Mouse (Mus musculus) CH12F3 (cell line): ENCODE measurements around the gene Lhx3.

ENCODE experiments used
- in situ Hi-C: fragments of 300-500 bp; cut with MboI; formaldehyde crosslinking; loops from 2 replicates; pipeline ENCODE4 v1.14.3; 2020; ENCODE audit warnings: low sequenced_read_pairs

The Lhx3 gene

DNA sequence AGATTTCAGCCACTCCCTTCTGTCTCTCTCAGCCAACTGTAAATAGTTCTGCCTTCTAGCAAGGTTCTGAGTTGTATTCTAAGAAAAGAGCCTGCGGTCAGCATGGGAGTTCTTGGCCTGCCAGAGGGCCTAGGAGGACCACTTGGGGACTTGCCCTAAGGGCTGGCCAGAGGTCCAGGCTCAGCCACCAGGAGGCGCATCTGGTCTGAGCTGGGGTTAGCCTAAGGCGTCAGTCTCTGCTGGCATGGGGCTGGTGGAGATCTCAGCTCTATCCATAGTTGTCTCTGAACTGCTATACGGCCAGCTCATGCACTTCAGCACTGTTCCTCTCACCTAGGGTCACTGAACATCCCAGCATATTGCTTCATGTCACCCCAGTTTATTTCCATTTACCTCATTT, 54.8 kb downstream of the Lhx3 start:
- in situ Hi-C loops, result loop anchor here (25.0 kb wide), 2 partner anchors 134 to 409 kb away; partner anchors contain the start of gene Ccdc187
